Mouse (Mus musculus) kidney, postnatal 0 days (tissue): ENCODE measurements around the gene Mymx. TPM values are rescaled to one million over a fixed set of nuclear protein-coding genes. Genes with fewer than 3 reads are reported as not detected.
"Not testable (repeated sequence)": the region's sequence is repeated elsewhere in the genome, so short reads cannot be mapped to it uniquely, and the experiment has no call there.

Source experiments
- ATAC-seq: fragments of 200-750 bp; cut with Nextera tagmentation; replicated peaks from 2 replicates; pipeline ENCODE4 v1.8.0; 2017; ENCODE audit warnings: low read depth, moderate number of reproducible peaks, moderate TSS enrichment, moderate library complexity; ENCODE audit not compliant: low FRiP score
- DNase-seq: peaks from one replicate; pipeline ENCODE4 v3.0.0-alpha.2; 2016; ENCODE audit warnings: low spot score
- H3K27ac ChIP-seq: fragments of 300-500 bp; sonication (generic); 2 replicates; pipeline ENCODE4 v1.5.1; 2014; ENCODE audit warnings: mild to moderate bottlenecking
- H3K27me3 ChIP-seq: fragments of 300-500 bp; sonication (generic); 2 replicates; pipeline ENCODE4 v1.6.1; 2014; ENCODE audit warnings: low read length, mixed read lengths; ENCODE audit not compliant: insufficient read depth
- H3K36me3 ChIP-seq: fragments of 300-500 bp; sonication (generic); 2 replicates; pipeline ENCODE4 v1.6.1; 2014; ENCODE audit warnings: low read length, mixed read lengths; ENCODE audit not compliant: insufficient read depth
- H3K4me1 ChIP-seq: fragments of 300-500 bp; sonication (generic); replicated peaks from 2 replicates; pipeline ENCODE4 v1.6.1; 2014; ENCODE audit warnings: antibody characterized with exemption, low read length, mixed read lengths; ENCODE audit not compliant: insufficient read depth
- H3K4me2 ChIP-seq: fragments of 300-500 bp; sonication (generic); 2 replicates; pipeline ENCODE4 v1.6.1; 2014; ENCODE audit warnings: mild to moderate bottlenecking, low read length, moderate library complexity, mixed read lengths
- H3K4me3 ChIP-seq: fragments of 300-500 bp; sonication (generic); replicated peaks from 2 replicates; pipeline ENCODE4 v1.5.1; 2014; ENCODE audit warnings: low read depth, low read length
- H3K9ac ChIP-seq: fragments of 300-500 bp; sonication (generic); 2 replicates; pipeline ENCODE4 v1.6.1; 2014; ENCODE audit warnings: low read depth, low read length
- H3K9me3 ChIP-seq: fragments of 300-500 bp; sonication (generic); replicated peaks from 2 replicates; pipeline ENCODE4 v1.6.1; 2016; ENCODE audit warnings: low read length, inconsistent platforms, mixed read lengths
- CTCF ChIP-seq: IDR thresholded peaks from 2 replicates; pipeline ENCODE4 v1.5.1; 2016; ENCODE audit warnings: antibody characterized with exemption, low read depth, mild to moderate bottlenecking, moderate library complexity
- WGBS: fragments of 180-500 bp; shearing (Covaris S2); extraction: QIAGEN DNeasy Blood & Tissue Kit; methylation state at CpG from one replicate; pipeline ENCODE4 v1.1.7; 2014; 5-methylcytosine and 5-hydroxymethylcytosine counted together
- polyA plus RNA-seq: library from polyadenylated mRNA; unstranded; fragments of >200 nt; fragmentation: Nextera tagmentation; extraction: Ambion mirVana; gene quantifications from 2 replicates; pipeline ENCODE4 v1.2.1, GENCODE M21; 2015

The Mymx gene
- polyA plus RNA-seq, 1 experiment from 2014 or later, result 18.4 TPM

DNA sequence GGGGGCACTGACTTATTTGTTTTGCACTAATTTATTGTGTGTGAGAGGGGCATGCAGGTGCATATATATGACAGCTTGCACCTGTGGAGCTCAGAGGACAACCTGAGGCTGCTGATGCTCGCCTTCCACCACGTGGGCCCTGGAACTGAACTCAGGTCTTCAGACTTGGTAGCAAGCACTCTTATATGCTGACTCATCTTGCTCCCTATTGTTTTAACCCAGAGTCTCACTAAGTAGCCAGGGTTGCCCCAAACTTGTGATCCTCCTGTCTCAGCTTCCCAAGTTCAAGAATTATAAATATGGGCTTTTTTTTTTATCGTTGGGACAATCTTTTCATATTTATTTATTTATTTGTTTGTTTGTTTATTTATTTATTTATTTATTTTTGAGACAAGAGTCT is 29.1 kb upstream of the Mymx start:
- no peaks in the 10 kb centered on the region for H3K36me3 ChIP-seq
- H3K27ac ChIP-seq, result no peak overlapping the region
- TF ChIP-seq CTCF, result no peak
- no peak for ATAC-seq
- H3K27me3 ChIP-seq, result no peaks in the 10 kb centered on the region
- peaks cover 12% of the 10 kb centered on the region for H3K4me1 ChIP-seq
- H3K4me3 ChIP-seq, result no peak overlapping the region
- H3K9me3 ChIP-seq, result no peaks in the 10 kb centered on the region
- H3K4me2 ChIP-seq, result no peak overlapping the region; the same call in 1 of the 2 replicates
- DNase-seq, result no peak
- H3K9ac ChIP-seq, result 0 out of 2 replicates have a peak overlapping the region, but pooled peaks have one; percentile 53
- WGBS, result 55% methylated on average over 3 of the region's 3 CpGs

DNA sequence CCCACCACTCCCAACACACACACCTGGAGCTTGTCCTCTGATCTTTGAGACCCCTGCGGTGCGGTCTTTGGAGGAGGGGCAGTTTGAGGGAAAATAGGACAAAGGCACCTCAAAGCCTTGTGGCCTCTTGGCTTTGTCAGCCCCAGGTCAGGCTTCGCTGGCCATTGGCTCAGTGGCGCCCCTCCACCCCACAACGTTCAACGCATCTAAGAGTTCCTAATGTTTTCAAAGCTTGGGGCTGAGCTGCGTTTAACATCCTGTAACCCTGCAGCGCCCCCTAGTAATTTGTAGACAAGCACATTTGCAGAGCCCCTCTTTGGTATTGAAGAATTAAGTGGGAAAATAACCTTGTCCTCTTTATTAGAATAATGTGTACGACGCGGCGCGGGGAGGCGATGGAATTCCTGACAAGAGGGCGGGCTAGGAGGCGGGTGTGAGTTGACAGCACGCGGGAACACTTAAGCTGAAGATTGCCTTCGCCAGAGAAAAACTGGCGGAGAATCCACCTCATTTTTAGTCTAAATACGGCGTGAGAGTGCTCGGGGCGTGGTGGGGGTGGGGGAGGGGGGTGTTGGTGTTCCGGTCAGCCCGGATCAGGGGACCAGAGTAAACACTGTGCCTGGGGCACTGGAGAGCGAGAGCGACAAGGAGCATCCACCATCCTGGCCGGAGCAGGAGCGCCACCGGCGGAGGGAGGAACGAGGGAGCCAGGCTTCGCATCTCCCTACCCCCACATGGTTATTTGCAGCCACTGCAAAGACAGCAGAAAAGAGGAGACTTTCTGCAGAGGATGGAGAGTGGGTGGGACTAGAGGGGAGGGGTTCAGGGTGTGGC is 28.2 kb upstream of the Mymx start:
- H3K9ac ChIP-seq, result peak overlapping the region; percentile 53
- WGBS, result 2% methylated on average over 34 of the region's 34 CpGs

DNA sequence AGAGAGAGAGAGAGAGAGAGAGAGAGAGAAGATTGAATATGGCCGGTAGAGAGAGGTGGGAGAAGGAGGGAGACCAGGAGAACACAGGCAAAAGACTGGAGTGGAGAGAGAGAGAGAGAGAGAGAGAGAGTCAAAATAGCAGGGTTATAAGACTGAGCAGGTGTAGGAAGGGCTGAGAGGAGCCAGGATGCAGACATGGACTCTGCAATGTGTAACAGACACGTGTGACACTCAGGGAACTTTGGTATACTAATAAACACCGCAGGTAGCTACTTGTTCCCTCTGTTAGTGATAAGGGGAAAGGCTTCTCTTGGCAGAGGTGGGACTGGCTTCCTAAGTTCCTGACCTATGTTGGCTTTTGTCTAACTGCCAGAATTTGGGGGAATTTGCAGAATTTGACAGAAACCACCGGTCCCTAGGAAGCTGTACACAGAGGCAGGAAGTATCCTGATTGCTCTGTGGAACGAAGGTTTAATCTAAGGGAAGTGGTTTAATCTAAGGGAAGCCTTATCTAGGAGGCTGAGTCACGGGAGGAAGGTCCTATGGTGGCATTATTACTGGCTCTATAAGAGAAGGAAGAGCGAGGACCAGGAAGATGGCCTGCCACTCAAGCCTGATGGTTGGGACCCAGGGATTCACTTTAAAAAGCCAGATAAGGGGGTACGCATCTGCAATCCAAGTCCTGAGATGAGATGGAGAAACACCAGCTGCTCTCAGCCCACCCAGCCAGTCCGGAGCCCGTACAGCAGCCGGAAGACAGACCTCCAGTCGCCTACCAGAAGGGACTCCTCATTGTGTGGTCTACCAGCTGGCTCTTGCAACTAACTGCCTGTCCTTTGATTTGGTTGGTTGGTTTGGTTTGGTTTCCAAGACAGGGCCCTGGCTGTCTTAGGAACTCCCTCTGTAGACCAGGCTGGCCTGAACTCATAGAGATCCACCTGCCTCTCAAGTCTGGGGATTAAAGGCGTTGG is 27.3 kb upstream of the Mymx start:
- TF ChIP-seq CTCF, result no peak
- ATAC-seq (0 out of 2 replicates have a peak, but pooled peaks have one; percentile 29), DNase-seq (peak; percentile 80)
- 55% methylated on average over 13 of the region's 13 CpGs for WGBS
- Histone ChIP-seq H3K4me3 (no peak overlapping the region), H3K9ac (peak overlapping the region; percentile 53; the same call in 1 of the 2 replicates), H3K9me3 (no peaks in the 10 kb centered on the region), H3K4me1 (peaks cover 12% of the 10 kb centered on the region), H3K27me3 (no peaks in the 10 kb centered on the region), H3K36me3 (no peaks in the 10 kb centered on the region), H3K4me2 (peak overlapping the region; percentile 70), H3K27ac (peak overlapping the region; percentile 74; the same call in 1 of the 2 replicates)

More for the DNA sequence above, 28.2 kb upstream of the Mymx start:
- no peaks in the 10 kb centered on the region for H3K36me3 ChIP-seq
- H3K4me1 ChIP-seq, result peaks cover 12% of the 10 kb centered on the region
- peak overlapping the region; percentile 26 for H3K4me3 ChIP-seq
- TF ChIP-seq CTCF, result peak; percentile 79
- peak overlapping the region; percentile 70 for H3K4me2 ChIP-seq
- ATAC-seq (peak; percentile 76; the same call in 1 of the 2 replicates), DNase-seq (peak; percentile 95)
- H3K27ac ChIP-seq, result peak overlapping the region; percentile 74
- no peaks in the 10 kb centered on the region for H3K9me3 ChIP-seq
- H3K27me3 ChIP-seq, result no peaks in the 10 kb centered on the region

DNA sequence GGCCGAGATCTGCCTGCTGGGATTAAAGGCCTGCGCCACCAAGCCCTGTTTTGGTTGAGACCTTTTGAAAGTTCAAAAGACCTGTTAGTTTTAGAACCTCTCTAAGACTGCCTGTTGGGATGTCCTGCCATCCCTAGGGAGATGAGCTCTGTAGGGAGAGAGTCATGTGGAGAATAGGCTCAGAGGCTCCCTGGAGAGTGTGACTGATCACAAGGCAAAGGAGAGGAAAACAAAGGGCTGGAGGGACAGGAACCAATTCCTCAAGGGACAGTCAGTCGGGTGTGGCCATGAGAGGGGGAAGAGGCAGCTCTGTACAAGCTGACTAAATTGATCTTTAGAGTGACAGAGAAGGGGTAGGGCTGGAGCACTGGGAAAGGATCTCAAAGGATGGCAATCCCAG is 26.3 kb upstream of the Mymx start:
- Histone ChIP-seq H3K4me3 (no peak overlapping the region), H3K9ac (no peak overlapping the region), H3K36me3 (no peaks in the 10 kb centered on the region), H3K27ac (no peak overlapping the region), H3K27me3 (no peaks in the 10 kb centered on the region), H3K4me2 (no peak overlapping the region), H3K4me1 (peaks cover 12% of the 10 kb centered on the region), H3K9me3 (no peaks in the 10 kb centered on the region)
- no peak for TF ChIP-seq CTCF
- 60% methylated on average over 3 of the region's 3 CpGs for WGBS
- DNase-seq, result no peak
- no peak for ATAC-seq

DNA sequence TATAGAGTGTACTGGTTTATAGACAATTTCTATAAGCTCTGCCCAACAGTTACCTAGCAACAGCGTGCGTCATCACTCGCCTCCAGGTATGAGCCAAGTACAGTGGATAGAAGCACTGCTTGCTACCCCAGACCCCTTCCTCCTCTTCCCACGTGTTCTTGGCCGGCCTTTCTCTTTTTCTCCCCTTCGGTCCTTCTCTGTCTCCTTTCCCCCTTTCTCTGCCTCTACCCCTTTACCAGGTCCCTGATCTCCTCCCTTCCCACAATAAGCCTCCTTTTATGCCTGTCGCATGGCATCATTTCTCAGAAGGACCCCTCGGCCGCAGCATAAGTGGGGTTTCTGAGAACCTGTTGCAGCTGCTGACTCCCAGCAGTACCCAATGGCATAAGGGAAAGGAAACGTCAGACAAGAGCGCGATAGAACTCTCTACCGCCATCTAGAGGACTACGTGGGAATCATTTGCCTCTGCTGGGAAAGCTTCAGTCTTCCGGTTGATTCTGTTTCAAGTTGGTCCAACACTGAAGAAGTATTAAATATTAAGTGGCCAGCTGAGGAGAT is 24.8 kb upstream of the Mymx start:
- Histone ChIP-seq H3K4me3 (no peak overlapping the region), H3K9me3 (no peaks in the 10 kb centered on the region), H3K36me3 (no peaks in the 10 kb centered on the region), H3K4me1 (peaks cover 12% of the 10 kb centered on the region), H3K27me3 (no peaks in the 10 kb centered on the region), H3K9ac (no peak overlapping the region), H3K27ac (no peak overlapping the region), H3K4me2 (no peak overlapping the region)
- DNase-seq (peak; percentile 96), ATAC-seq (no peak)
- peak; percentile 96 for TF ChIP-seq CTCF
- 29% methylated on average over 15 of the region's 15 CpGs for WGBS

DNA sequence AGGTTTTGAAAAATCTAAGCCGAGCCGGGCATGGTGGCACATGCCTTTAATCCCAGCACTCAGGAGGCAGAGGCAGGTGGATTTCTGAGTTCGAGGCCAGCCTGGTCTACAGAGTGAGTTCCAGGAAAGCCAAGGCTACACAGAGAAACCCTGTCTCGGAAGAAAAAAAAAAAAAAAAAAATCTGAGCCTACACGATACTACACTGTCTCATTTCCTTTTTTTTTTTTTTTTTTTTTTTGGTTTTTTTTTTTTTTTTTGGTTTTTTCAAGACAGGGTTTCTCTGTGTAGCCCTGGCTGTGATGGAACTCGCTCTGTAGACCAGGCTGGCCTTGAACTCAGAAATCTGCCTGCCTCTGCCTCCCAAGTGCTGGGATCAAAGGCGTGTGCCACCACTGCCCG is 21.5 kb upstream of the Mymx start:
- not testable (repeated sequence) for DNase-seq, H3K27ac ChIP-seq, H3K4me2 ChIP-seq, H3K36me3 ChIP-seq, H3K27me3 ChIP-seq, H3K4me3 ChIP-seq, ATAC-seq, H3K9ac ChIP-seq, H3K9me3 ChIP-seq
- WGBS, result 91% methylated on average over 8 of the region's 8 CpGs
- H3K4me1 ChIP-seq, result peaks cover 17% of the 10 kb centered on the region
